Mouse (Mus musculus): ENCODE data around the gene B4galnt2.

GRCm38 (mm10) chr11:95844935-95845334 is 69.8 kb downstream of the B4galnt2 start:
- TF ChIP-seq POLR2A (IDR thresholded peaks at IDR 0.05; ENCODE audit: extremely low read depth, insufficient read depth, low read length), result no peak
- TF ChIP-seq CTCF (IDR thresholded peaks at IDR 0.05; ENCODE audit: extremely low read depth, insufficient read depth, low read length), result no peak

Data from cortical plate, adult 2 months (tissue).